Mouse (Mus musculus) liver (tissue): Measurements from ENCODE around the gene Ms4a4a.
"Not testable (repeated sequence)": the region's sequence is repeated elsewhere in the genome, so short reads cannot be mapped to it uniquely, and the experiment has no call there.

Experiments
- DNase-seq: peaks from one replicate; pipeline ENCODE4 v3.0.0-alpha.2; 2020; ENCODE audit warnings: mixed read lengths

Ms4a4a gene

GRCm38 (mm10) chr19:11375273-11375672 is at the start of gene Ms4a4a:
TSS of gene Ms4a4a (plus strand) at chr19:11375523.
- no peak for DNase-seq

DNA sequence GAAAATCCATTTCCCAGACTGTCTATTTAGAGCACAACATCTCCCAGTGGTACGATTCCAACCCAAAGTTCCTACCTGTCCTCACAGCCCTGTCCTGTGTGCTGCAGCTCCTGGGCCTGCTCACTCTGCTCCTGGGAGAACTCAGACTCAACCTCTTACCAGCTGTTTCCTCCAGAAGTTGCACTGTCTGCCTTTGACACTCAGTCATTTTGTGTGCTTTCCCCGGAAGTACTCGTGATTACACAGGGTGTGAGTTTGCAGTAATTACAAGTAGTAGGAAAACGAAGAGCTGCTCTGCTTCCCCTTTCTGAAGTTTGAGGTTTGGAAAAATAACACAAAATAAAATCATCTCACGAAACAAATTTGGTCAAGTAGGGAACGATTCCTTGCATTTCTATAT is 39.4 kb upstream of the Ms4a4a start, which contains the start of gene Ms4a7:
Ms4a7 (minus strand) TSS at position 215 of the 400 bp plus-strand sequence.
- peak; percentile 2 for DNase-seq

DNA sequence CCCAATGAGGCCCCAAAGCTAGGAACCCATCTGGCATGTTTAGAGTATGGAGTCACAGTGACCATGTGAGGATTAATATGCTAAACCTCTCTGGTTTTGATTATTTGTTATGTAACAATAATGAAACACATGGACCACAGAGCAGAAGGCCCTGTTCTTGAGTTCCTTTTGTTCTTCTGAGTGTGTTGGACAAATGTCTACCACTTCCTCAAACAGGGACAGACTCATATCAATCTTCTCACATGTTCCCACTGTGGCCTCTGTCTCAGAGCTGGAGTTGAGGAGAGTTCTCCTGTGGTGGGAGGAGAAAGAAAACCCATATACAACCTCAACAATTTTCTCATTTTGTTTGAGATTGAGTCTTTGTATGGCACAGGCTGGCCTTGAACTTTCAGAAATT is 32.2 kb upstream of the Ms4a4a start:
- DNase-seq: no peak

DNA sequence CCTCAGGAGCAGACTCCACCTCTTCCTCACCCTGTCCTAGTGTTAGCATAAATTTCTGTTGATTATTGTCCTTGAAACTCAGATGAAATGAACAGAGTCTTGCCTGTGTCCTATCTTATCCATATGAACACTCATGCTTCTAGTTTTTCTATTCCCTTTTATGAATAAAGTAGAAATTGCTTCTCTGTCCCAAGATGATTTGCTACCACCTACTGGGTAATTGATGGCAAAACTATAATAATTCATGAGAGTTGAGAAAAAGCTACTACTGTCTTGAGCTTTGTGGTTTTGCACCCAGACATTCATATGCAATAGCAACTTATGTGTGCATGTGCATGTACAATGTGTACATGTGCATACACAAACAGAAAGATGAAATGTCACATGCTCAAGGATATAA is 31.3 kb upstream of the Ms4a4a start:
- DNase-seq: no peak

- DNase-seq: peak; percentile 4
These were observed 25.4 kb upstream of the Ms4a4a start for GRCm38 (mm10) chr19:11349698-11350481.

DNA sequence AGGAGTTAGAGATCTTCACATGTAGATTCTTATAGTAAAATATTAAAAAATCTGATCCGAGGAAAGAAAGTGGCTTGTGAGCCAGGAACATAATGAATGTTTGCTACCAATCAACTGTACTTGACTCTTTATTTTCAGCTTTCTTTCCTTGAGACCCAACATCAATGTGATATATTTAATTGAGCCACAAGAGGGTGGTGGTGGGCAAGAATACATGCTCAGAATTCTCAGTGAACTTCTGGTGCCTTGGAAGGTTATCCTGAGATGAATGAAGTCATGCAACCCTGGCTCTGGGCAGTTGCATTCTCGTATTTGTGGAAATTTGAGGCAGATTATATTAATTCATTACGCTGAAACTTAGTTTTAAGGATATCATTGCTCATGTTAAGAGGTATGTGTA is 23.4 kb upstream of the Ms4a4a start:
- DNase-seq: no peak

DNA sequence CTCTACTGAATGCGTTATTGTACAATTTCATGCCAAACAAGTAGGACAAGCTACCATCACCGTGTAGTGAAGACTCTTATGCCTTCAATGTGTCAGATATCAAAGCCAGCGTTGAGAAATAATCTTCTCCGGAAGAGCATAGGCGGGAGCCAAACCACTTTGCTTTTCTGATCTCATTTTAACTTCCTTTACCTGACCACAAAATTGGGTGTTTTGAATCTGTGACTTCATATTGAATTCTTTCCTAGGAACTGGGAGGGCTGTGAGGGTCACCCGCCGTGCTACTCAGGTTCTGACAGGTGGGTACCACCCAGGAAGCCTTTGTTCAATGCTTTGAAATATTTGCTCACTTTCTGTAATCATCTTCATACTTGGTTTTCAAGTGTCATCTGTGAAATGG is 19.6 kb upstream of the Ms4a4a start:
- DNase-seq: no peak

DNA sequence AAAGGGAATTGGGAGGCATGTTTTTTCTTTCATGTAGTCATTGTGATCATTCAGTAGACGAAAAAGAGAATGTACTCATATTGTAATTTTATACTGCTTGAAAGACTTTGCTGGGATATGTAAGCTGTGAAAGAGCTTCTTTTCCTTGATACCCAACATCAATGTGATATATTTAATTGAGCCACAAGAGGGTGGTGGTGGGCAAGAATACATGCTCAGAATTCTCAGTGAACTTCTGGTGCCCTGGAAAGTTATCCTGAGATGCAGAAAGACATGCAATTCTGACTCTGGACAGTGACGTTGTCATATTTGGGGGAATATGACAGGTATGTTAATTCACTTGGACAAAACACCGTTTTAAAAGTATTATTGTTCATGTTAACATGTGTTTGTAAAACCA is 15.2 kb upstream of the Ms4a4a start:
- DNase-seq: no peak

DNA sequence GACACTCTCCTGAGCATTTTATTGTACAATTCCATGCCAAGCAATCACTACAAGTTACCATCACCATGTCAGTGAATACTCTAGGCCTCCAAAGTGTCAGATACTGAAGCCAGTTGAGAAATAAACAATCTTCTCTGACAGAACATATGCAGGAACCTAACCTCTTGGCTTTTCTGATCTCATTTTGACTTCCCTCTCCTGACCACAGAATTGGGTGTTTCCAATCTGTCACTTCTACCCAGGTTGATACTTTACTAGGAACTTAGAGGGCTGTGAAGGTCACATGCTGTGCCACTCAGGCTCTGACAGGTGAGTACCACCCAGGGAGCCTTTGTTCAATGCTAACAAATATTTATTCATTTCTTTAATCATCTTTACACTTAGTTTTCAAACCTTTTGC is 13.3 kb upstream of the Ms4a4a start:
- DNase-seq: no peak

DNA sequence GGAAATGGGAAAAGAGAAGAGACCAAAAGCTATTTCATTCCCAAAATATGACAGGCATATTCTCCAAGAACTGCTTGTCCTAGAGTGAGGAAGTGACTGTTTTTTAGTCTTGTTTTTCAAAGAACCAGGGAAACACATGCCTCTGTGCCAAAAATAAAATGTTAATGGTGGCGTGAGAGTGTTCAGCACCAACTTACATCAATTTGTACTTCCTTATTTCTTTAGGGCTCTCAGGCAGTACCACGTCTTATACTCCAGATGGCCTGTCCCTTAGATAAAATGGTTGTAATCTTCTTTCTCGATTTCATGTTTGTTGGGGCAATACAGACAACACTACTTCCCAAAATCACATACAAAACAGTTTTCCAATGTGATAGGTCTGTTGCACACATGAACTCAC is 7.0 kb upstream of the Ms4a4a start:
- no peak for DNase-seq

DNA sequence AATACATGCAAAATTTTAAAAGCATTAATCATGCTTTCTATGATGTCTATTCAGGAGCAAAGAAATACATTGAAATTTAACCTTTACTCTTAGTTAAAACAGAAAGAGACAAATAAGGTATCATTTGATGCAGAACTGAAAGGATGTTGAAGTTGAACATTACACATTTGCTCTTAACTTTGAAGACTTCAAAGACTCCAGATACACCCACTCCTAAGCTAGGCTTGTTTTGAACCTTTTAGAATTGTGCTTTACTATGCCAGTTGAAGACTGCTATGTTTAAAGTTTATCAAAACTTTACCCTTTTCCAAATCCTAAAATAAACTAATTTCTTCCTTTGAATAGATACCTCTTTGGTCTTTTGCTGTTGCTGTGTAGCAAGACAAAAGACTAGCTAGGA is 4.1 kb upstream of the Ms4a4a start:
- DNase-seq: no peak

DNA sequence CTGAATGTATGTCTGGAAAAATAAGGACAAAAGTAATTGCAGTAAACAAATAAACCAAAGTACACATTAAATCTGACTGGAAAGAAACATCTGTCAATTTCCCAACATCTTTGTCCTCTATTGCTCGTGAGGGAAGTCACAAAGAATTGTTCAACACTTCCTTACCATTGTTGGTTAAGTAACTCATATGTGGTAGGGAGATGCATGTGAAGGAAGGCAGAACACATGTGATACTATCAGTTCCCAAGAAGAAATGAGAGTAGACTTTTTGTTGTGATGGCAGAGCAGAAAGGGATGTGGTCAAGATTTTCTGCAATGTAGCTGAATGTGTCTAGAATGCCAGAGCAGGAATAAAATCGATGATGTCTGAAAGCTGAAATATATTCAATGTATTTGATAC is 1.1 kb downstream of the Ms4a4a start:
- DNase-seq: no peak

DNA sequence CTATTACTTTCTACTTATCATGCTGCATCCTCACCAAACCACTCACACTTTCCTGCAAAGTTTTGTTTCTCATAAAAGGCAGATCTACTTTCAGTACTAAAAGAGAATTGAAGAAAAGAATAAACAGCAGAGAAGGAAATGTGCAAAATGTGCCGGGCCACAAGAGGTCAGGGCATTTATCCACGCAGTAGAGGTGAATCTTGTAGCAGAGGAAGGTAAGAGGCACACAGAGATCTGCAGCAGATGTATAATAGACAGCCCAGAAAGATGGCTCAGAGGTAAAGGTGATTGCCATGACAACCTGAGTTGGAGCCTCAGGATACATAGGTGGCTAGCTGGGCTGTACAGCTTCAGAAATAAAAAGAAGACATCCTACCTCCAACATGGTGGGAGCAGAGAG is 11.8 kb downstream of the Ms4a4a start:
- no peak for DNase-seq

DNA sequence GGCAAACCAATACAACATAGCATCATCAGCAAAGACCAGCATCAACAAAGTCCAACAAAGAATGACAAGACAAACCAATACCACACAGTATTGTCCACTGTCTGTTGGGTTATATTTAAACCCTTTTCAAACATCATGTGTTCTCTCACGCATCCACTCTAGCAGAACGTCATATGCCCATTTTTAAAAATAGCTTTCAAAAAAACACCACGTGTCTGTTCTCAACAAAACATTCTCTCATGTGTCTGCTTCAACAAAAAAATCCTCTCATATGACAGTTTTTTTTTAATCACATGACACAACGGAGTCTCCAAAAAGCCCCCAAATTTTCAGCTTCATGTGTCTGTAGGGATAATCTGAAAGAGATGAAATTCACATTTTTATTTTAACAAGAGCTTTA is 12.4 kb downstream of the Ms4a4a start:
- DNase-seq: no peak

DNA sequence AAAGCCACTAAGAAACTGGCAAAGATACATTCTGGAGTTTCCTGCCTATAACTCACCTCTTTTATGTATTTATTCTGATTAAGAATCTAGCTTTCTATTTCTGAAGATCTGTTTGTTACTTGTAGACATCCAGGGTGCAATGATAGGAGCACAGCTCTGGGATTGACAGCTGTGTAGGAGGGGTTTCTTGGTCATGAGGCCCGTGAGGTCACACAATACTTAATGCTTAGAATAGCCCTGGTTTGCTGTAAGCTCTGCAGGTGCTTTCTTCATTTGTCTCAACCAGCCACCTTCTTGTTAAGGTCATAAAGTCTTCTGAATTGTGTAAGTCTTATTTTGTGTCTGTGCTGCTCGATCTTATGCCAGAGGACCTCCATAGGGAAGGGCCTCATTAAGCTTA is 13.6 kb downstream of the Ms4a4a start:
- no peak for DNase-seq

GRCm38 (mm10) chr19:11395769-11396168 is 20.4 kb downstream of the Ms4a4a start:
- DNase-seq: no peak

GRCm38 (mm10) chr19:11404527-11404926 is 29.2 kb downstream of the Ms4a4a start, which contains the start of gene Ms4a4c:
TSS of gene Ms4a4c (plus strand) at chr19:11404770.
- no peak for DNase-seq

DNA sequence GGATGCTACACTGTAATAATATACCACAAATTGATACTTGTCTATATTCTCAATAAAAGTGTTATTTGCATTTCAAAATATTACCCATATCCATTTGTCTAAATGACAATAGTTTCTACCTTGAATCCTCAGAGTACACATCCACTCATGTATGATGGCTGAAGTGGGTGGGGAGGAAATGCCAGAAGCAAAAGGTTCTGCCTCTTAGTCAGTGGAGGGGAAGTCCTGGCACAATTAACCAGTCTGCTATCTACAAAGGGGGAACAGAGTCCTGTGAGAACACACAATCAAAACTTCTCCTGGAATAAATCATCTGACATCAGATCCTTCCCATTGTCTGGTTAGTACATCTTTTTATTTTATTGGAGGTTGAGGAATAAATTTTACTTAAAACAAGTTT is 32.1 kb downstream of the Ms4a4a start:
- DNase-seq: no peak

DNA sequence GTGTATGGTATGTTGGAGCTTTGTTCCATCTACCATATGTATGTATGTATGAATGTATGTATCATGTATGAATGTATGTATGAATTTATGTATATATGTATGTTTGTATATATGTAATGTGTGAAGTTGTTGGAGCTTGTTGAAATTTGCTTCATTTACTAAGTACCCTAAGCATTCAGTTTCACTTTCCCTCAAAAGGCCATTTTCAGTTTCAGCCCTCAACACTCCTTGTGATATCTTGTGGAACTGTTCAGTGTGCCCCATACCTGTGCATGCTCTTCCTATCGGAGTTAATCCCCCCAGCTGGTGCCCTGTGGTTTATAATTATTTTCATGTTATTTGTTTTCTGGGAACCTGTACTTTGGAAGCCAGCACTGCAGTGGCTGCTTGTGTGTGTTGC is 33.3 kb downstream of the Ms4a4a start:
- DNase-seq: no peak

DNA sequence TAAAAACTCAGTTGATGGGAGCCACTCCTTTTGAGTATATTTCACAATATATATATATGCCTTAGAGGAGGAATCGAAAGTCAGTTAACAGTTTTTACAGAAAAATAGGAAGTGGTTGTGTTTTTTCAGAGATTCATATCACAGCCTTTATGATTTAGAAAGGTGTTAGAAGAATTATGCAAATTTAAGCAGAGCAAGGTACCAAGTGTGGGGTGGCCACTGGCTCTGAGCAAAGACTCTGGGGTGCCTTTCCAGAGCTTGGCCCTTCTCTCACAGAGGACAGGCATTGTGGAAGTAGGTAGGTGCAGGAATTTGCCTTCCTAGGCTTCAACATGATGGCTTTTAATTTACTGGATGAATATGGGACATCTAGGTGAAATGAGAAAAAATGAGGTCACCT is 36.3 kb downstream of the Ms4a4a start:
- DNase-seq: no peak

- no peak for DNase-seq
These were observed 38.8 kb downstream of the Ms4a4a start for GRCm38 (mm10) chr19:11414084-11414483.

GRCm38 (mm10) chr19:11415581-11415980 is 40.3 kb downstream of the Ms4a4a start:
- no peak for DNase-seq

- DNase-seq: not testable (repeated sequence)
These were observed 43.5 kb downstream of the Ms4a4a start for GRCm38 (mm10) chr19:11418865-11419264.

GRCm38 (mm10) chr19:11431209-11431608 is 55.9 kb downstream of the Ms4a4a start:
- DNase-seq: not testable (repeated sequence)
